Mouse (Mus musculus) CH12.LX (cell line): ENCODE results near the gene Gipc2. TPM values are rescaled to one million over a fixed set of nuclear protein-coding genes. Genes with fewer than 3 reads are reported as not detected.
A peak's percentile ranks its signal among the peaks of the same experiment; 100 is the strongest.

ENCODE experiments used
- DNase-seq: peaks from one replicate; pipeline ENCODE4 v3.0.0-alpha.2; 2013; ENCODE audit errors: extremely low read depth
- H3K27ac ChIP-seq: 2 replicates; pipeline ENCODE4 v1.5.1; 2012; ENCODE audit warnings: low read depth, mild to moderate bottlenecking, control low read depth, moderate library complexity; ENCODE audit not compliant: insufficient read depth
- H3K27me3 ChIP-seq: replicated peaks from 2 replicates; pipeline ENCODE3; 2012; ENCODE audit warnings: inconsistent platforms
- H3K36me3 ChIP-seq, 2 experiments: replicated peaks in 1 of 2; 2 replicates each; pipeline versions ENCODE3 to v1.6.1; 2012; ENCODE audit warnings: inconsistent platforms in 1 of 2, low read length in 1 of 2, mild to moderate bottlenecking in 1 of 2, mixed read lengths in 1 of 2, moderate library complexity in 1 of 2; ENCODE audit not compliant: control insufficient read depth in 1 of 2, insufficient read depth in 1 of 2
- H3K4me1 ChIP-seq, 2 experiments: 2 replicates each; pipeline ENCODE4 v1.6.1; 2012; ENCODE audit warnings: inconsistent platforms in 1 of 2, moderate library complexity in 1 of 2; ENCODE audit not compliant: insufficient read depth in 2 of 2, control insufficient read depth in 1 of 2
- H3K4me2 ChIP-seq: 2 replicates; pipeline ENCODE4 v1.6.1; 2012; ENCODE audit warnings: low read depth, mild to moderate bottlenecking, control low read depth; ENCODE audit not compliant: poor library complexity, insufficient read depth, severe bottlenecking
- H3K4me3 ChIP-seq, 3 experiments: fragments of 150-350 bp in 1 of 3; sonication (generic) in 1 of 3; replicated peaks in 1 of 3; 2 replicates each; pipeline versions ENCODE3 to v1.5.1; 2011 to 2012; ENCODE audit warnings: low read depth in 2 of 3, low read length in 2 of 3, mild to moderate bottlenecking in 2 of 3, moderate library complexity in 2 of 3, control low read depth in 1 of 3, improper control_type of control experiment in 1 of 3, inconsistent platforms in 1 of 3, mixed read lengths in 1 of 3; ENCODE audit not compliant: poor library complexity in 1 of 3
- H3K79me2 ChIP-seq: replicated peaks from 2 replicates; pipeline ENCODE4 v1.6.1; 2012; ENCODE audit warnings: mild to moderate bottlenecking, moderate library complexity; ENCODE audit not compliant: control insufficient read depth, poor library complexity, insufficient read depth, severe bottlenecking; ENCODE audit errors: extremely low read depth
- H3K9ac ChIP-seq: 2 replicates; pipeline ENCODE4 v1.6.1; 2012; ENCODE audit warnings: low read depth, mild to moderate bottlenecking, control low read depth, moderate library complexity; ENCODE audit not compliant: insufficient read depth
- H3K9me3 ChIP-seq: replicated peaks from 2 replicates; pipeline ENCODE3; 2012; ENCODE audit warnings: low read length, inconsistent platforms, mixed read lengths
- CHD1 ChIP-seq: IDR thresholded peaks from 2 replicates; pipeline ENCODE4 v1.6.1; 2012; ENCODE audit warnings: low read depth, low read length, improper control_type of control experiment, inconsistent platforms
- CHD2 ChIP-seq: IDR thresholded peaks from 2 replicates; pipeline ENCODE4 v1.6.1; 2011; ENCODE audit warnings: low read length, improper control_type of control experiment
- CTCF ChIP-seq, 2 experiments: IDR thresholded peaks in 1 of 2; conservative IDR thresholded peaks in 1 of 2; 2 replicates each; pipeline ENCODE4 v1.5.1; 2011 to 2012; ENCODE audit warnings: low read depth in 2 of 2, low read length in 2 of 2, improper control_type of control experiment in 1 of 2, inconsistent platforms in 1 of 2, mild to moderate bottlenecking in 1 of 2, moderate library complexity in 1 of 2
- E2F4 ChIP-seq: IDR thresholded peaks from 2 replicates; pipeline ENCODE4 v1.6.1; 2011; ENCODE audit warnings: low read depth, low read length, improper control_type of control experiment; ENCODE audit not compliant: insufficient replicate concordance
- ELF1 ChIP-seq: IDR thresholded peaks from 2 replicates; pipeline ENCODE4 v1.6.1; 2014; ENCODE audit warnings: low read depth, mild to moderate bottlenecking, inconsistent platforms, low read length, improper control_type of control experiment
- ETS1 ChIP-seq: conservative IDR thresholded peaks from 2 replicates; pipeline ENCODE4 v1.6.1; 2012; ENCODE audit warnings: low read depth, mild to moderate bottlenecking, inconsistent platforms, low read length, improper control_type of control experiment, moderate library complexity
- HCFC1 ChIP-seq: IDR thresholded peaks from 2 replicates; pipeline ENCODE4 v1.6.1; 2012; ENCODE audit warnings: low read depth, mild to moderate bottlenecking, inconsistent platforms, low read length, improper control_type of control experiment
- MAFK ChIP-seq: IDR thresholded peaks from 2 replicates; pipeline ENCODE4 v1.6.1; 2011; ENCODE audit warnings: low read length, improper control_type of control experiment; ENCODE audit not compliant: insufficient replicate concordance
- MAZ ChIP-seq: IDR thresholded peaks from 2 replicates; pipeline ENCODE4 v1.6.1; 2012; ENCODE audit warnings: low read depth, mild to moderate bottlenecking, inconsistent platforms, low read length, improper control_type of control experiment, moderate library complexity
- MEF2A ChIP-seq: IDR thresholded peaks from 2 replicates; pipeline ENCODE4 v1.6.1; 2014; ENCODE audit warnings: low read depth, mild to moderate bottlenecking, inconsistent platforms, low read length, improper control_type of control experiment, borderline replicate concordance
- MYC ChIP-seq: IDR thresholded peaks from 2 replicates; pipeline ENCODE4 v1.6.1; 2011; ENCODE audit warnings: low read depth, mild to moderate bottlenecking, improper control_type of control experiment, low read length
- NELFE ChIP-seq: IDR thresholded peaks from 2 replicates; pipeline ENCODE4 v1.6.1; 2011; ENCODE audit warnings: low read depth, low read length, improper control_type of control experiment
- NRF1 ChIP-seq: IDR thresholded peaks from 2 replicates; pipeline ENCODE4 v1.6.1; 2014; ENCODE audit warnings: low read depth, mild to moderate bottlenecking, inconsistent platforms, low read length, improper control_type of control experiment, moderate library complexity
- PAX5 ChIP-seq: IDR thresholded peaks from 2 replicates; pipeline ENCODE4 v1.6.1; 2012; ENCODE audit warnings: low read length, inconsistent platforms, mixed read lengths
- RAD21 ChIP-seq: IDR thresholded peaks from 2 replicates; pipeline ENCODE4 v1.6.1; 2011; ENCODE audit warnings: low read depth, mild to moderate bottlenecking, low read length, improper control_type of control experiment, moderate library complexity
- RCOR1 ChIP-seq: conservative IDR thresholded peaks from 2 replicates; pipeline ENCODE4 v1.6.1; 2012; ENCODE audit warnings: low read depth, mild to moderate bottlenecking, inconsistent platforms, low read length, improper control_type of control experiment
- SIN3A ChIP-seq: IDR thresholded peaks from 2 replicates; pipeline ENCODE4 v1.6.1; 2012; ENCODE audit warnings: low read length, improper control_type of control experiment, inconsistent platforms
- SMC3 ChIP-seq: IDR thresholded peaks from 2 replicates; pipeline ENCODE4 v1.6.1; 2011; ENCODE audit warnings: low read depth, low read length, improper control_type of control experiment
- TBP ChIP-seq: conservative IDR thresholded peaks from 2 replicates; pipeline ENCODE4 v1.6.1; 2011; ENCODE audit warnings: low read depth, low read length, improper control_type of control experiment
- USF2 ChIP-seq: conservative IDR thresholded peaks from 2 replicates; pipeline ENCODE4 v1.6.1; 2011; ENCODE audit warnings: low read depth, low read length, improper control_type of control experiment
- ZKSCAN1 ChIP-seq: IDR thresholded peaks from 2 replicates; pipeline ENCODE4 v1.6.1; 2012; ENCODE audit warnings: low read depth, inconsistent platforms, low read length, improper control_type of control experiment, borderline replicate concordance
- ZMIZ1 ChIP-seq: IDR thresholded peaks from 2 replicates; pipeline ENCODE4 v1.6.1; 2012; ENCODE audit warnings: low read depth, mild to moderate bottlenecking, inconsistent platforms, low read length, improper control_type of control experiment
- dilution Hi-C: fragments of 300-500 bp; cut with MboI; formaldehyde crosslinking; loops from 2 replicates; pipeline ENCODE4 v1.14.3; 2020; ENCODE audit warnings: low sequenced_read_pairs; ENCODE audit not compliant: extremely low pct_unique_long_range_greater_than_20kb, extremely low pct_ligation_motif_present
- in situ Hi-C: fragments of 300-500 bp; cut with MboI; formaldehyde crosslinking; loops from 3 replicates; pipeline ENCODE4 v1.14.3; 2019; ENCODE audit warnings: low sequenced_read_pairs, low pct_ligation_motif_present, low pct_unique_long_range_greater_than_20kb, mixed read lengths
- polyA plus RNA-seq: library from polyadenylated mRNA; unstranded; fragments of >175 nt; gene quantifications from 2 replicates; pipeline ENCODE4 v1.2.1, GENCODE M21; 2012; ENCODE audit warnings: low read depth; ENCODE audit not compliant: insufficient read length
- total RNA-seq, 2 experiments: library from RNA; depleted of rRNA; stranded (reverse); fragments of 300-350 nt in 1 of 2; fragments of >200 nt in 1 of 2; gene quantifications; 2 replicates each; pipeline ENCODE4 v1.2.3; 2012 to 2014

The Gipc2 gene
- total and polyA plus RNA-seq, 3 experiments = 0.24 to 1.2 (median 0.38) TPM

DNA sequence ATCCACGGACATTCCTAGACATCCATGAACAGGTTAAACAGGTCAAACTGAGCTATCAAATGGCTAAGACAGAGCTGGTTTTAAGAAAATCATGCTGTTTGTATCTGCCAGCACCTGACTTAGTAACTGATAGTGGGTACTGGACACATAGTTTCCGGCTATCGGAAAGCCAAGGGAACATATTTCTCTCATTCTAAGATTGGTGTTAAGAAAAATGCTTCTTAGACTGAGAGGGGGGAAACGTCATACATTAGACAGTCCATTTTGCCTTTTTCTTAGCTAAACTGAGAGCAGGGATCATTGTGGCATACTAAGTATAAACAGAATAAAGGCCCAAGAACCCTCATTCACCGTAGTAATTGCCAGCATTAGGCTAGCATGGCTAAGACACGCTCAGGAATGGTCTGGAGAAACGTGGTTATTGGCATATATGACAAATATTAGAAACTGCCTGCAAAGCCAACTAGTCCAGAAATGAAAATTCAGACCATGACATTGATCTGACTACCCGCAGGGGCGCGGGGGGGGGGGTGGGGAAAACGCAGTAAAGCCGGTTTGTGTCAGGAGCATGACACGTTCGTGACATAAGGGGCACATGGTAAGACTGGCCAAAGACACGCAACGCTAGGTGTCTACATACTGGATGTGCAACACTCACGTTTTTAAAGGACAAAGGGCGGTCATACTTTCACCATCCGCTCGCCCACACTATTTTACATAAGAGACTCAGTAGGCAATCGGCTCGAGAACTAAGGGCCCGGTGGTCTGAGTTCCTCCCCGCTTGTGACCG is 43.3 kb upstream of the Gipc2 start (continued):
- TF ChIP-seq ZKSCAN1 (no peak), RAD21 (no peak), ZMIZ1 (0 out of 2 replicates have a peak, but pooled peaks have one; percentile 31), ETS1 (peak; percentile 41; the same call in 1 of the 2 replicates), E2F4 (0 out of 2 replicates have a peak, but pooled peaks have one; percentile 38), MAFK (no peak), CHD1 (peak; percentile 82), TBP (0 out of 2 replicates have a peak, but pooled peaks have one; percentile 5), CHD2 (peak; percentile 46; the same call in 1 of the 2 replicates)

DNA sequence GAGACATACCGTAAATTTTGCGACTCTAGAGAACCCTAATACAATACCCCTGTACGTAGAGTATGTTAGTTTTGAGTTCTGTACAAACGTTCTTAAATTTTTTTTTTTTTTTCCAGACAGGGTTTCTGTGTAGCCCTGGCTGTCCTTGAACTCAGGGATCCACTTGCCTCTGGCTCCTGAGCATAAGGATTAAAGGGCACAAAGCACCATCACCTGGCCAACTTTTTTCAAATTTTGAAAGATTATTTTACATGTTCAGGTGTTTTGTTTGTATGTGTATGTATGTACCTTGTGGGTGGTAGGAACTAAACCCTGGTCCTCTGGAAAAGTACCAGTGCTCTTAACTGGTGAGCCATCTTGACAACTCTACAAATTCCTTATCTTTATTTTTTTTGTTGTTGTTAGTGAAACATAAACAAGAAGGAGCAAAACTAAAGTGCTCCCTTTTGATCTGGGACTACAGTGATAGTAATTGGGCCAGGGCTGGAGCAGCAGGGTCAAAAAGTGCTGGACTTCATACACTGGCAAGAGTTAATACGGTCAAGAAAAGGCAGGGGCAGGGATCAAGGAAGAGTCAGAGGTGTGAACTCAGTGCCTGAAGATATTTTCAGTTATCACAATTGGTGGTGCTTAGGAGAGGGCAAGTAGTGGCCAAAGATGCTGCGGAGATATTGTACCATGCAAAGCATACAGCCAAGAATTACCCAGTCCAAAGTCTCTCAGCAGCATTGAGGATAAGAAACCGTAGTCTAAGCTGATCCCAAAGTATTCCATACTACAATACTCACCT is 42.3 kb upstream of the Gipc2 start:
- TF ChIP-seq MEF2A (no peak), PAX5 (no peak), CHD1 (0 out of 2 replicates have a peak, but pooled peaks have one; percentile 61), E2F4 (no peak), SIN3A (no peak)
- TF ChIP-seq, all 38 proteins: peak for 1
- Histone ChIP-seq H3K27ac (no peak overlapping the region), H3K9me3 (no peaks in the 10 kb centered on the region), H3K9ac (peak overlapping the region; percentile 98; the same call in 1 of the 2 replicates), H3K79me2 (peaks cover 43% of the 10 kb centered on the region), H3K4me2 (peak overlapping the region; percentile 48), H3K4me3 (peak overlapping the region in 2 of 3 experiments; percentile 84 to 93), H3K4me1 (peaks cover 6 to 31% of the 10 kb centered on the region in 2 experiments), H3K27me3 (no peaks in the 10 kb centered on the region), H3K36me3 (peaks cover 6 to 39% of the 10 kb centered on the region in 2 experiments)
- DNase-seq = no peak
- dilution Hi-C loops (no loop called here), in situ Hi-C loops (no loop called here)

DNA sequence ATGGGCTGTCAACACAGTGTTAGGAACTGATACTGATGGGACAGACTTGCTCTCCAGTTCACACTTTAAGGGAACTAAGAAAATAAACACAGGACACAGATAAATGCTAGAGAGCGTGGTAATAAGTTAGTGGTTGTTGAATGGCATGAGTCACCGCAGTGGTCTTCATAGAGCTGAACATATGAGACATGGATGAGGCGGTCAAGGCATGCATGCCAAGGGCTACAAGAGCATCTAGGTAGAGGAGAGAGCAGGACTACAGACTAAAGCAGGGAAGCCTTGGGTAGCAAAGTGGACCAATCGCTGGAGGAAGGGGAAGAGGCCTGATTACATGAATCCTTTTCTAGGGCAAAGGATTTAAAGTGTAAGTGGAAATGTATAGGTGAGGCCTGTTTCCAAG is 41.1 kb upstream of the Gipc2 start:
- no peaks in the 10 kb centered on the region for H3K27me3 ChIP-seq
- in situ Hi-C loops (no loop called here), dilution Hi-C loops (no loop called here)
- no peaks in the 10 kb centered on the region for H3K9me3 ChIP-seq
- H3K27ac ChIP-seq = no peak overlapping the region
- TF ChIP-seq NELFE = no peak
- TF ChIP-seq MAZ = no peak
- TF ChIP-seq USF2 = no peak
- TF ChIP-seq SMC3 = no peak
- TF ChIP-seq NRF1 = no peak
- no peak for TF ChIP-seq ELF1
- TF ChIP-seq ZMIZ1 = no peak
- TF ChIP-seq HCFC1 = no peak
- TF ChIP-seq MYC = no peak
- TF ChIP-seq CTCF (conservative IDR thresholded peaks at IDR 0.05 in 1 of 2, IDR thresholded peaks at IDR 0.05 in 1 of 2; ENCODE audit: low read depth in 2 of 2, low read length in 2 of 2) = no peak
- no peak for TF ChIP-seq RCOR1
- TF ChIP-seq CHD2 = no peak
- no peak overlapping the region for H3K9ac ChIP-seq
- H3K36me3 ChIP-seq = peaks cover 4 to 27% of the 10 kb centered on the region in 2 experiments
- no peak for DNase-seq
- peaks cover 3 to 20% of the 10 kb centered on the region in 2 experiments for H3K4me1 ChIP-seq
- H3K4me3 ChIP-seq = no peak overlapping the region
- H3K4me2 ChIP-seq = no peak overlapping the region
- H3K79me2 ChIP-seq = peaks cover 31% of the 10 kb centered on the region
